Mouse (Mus musculus) liver, embryonic 14.5 days (tissue): ENCODE data around the gene Gtf3a.

Experiments
- CTCF ChIP-seq: IDR thresholded peaks from 2 replicates; pipeline ENCODE4 v1.5.1; 2016; ENCODE audit warnings: antibody characterized with exemption, low read depth, control low read depth
- EP300 ChIP-seq: IDR thresholded peaks from 2 replicates; pipeline ENCODE4 v1.6.1; 2016; ENCODE audit warnings: antibody characterized with exemption, low read depth

DNA sequence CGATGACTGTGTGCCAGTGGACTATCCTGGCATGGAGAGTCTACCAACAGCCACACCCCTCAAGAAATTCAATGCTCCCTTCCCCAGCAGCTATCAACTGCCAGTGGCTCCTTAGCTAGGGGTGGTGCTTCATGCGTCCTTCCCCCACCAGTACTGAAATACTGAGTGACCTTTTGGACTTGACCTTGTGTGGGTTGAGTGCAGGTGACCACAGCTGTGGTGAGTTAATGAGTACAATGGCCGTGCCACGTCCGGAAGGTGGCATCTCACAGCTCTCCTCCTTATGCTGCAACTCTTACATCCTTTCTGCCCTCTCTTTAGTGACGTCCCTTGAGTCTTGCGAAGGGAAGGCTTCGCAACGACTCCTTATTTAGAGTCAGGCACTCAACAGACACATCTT, 24.9 kb downstream of the Gtf3a start:
- TF ChIP-seq CTCF = no peak
- TF ChIP-seq EP300 = no peak
